Mouse (Mus musculus): ENCODE results near the gene Ehbp1l1.

DNA sequence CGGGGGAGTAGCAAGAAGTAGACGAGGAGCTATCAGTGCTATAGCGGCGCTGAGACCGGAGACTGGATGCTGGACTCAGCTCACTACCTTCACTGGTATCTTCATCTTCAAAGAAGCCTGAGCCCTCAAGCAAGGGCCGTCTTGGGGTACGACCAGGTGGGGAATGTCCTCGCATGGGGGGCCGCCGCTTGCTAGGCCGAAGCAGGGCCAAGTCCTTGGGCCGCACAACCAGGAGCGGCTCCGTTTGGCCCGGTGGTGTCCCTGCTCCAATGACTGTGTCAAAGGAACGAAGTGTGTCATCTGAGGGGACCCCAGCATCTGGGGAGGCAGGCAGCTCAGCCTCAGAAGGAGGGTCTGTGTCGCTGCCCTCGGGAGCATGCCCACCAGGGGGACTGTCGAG lies 40.7 kb downstream of the Ehbp1l1 start:
- no peak for TF ChIP-seq CTCF (IDR thresholded peaks at IDR 0.05; ENCODE audit: insufficient read depth, low read length)
- no peak for TF ChIP-seq POLR2A (IDR thresholded peaks at IDR 0.05; ENCODE audit: borderline replicate concordance, extremely low read depth, low read depth, low read length)

Data from lung, adult 2 months (tissue).